Mouse (Mus musculus) limb, embryonic 14.5 days (tissue): Measurements from ENCODE around the gene Gm7029. TPM values are rescaled to one million over a fixed set of nuclear protein-coding genes. Genes with fewer than 3 reads are reported as not detected.
"Not testable (repeated sequence)": the region's sequence is repeated elsewhere in the genome, so short reads cannot be mapped to it uniquely, and the experiment has no call there.

Experiments used
- ATAC-seq: fragments of 200-750 bp; cut with Nextera tagmentation; 2 replicates; pipeline ENCODE4 v1.8.0; 2017; ENCODE audit warnings: low read depth, moderate number of reproducible peaks, moderate TSS enrichment; ENCODE audit not compliant: low FRiP score
- DNase-seq: peaks from one replicate; pipeline ENCODE4 v3.0.0-alpha.2; 2015; ENCODE audit warnings: low spot score
- H3K27ac ChIP-seq: fragments of 300-500 bp; sonication (generic); replicated peaks from 2 replicates; pipeline ENCODE4 v1.5.1; 2014; ENCODE audit warnings: low read depth, mild to moderate bottlenecking, low read length, moderate library complexity, mixed read lengths
- H3K27me3 ChIP-seq: fragments of 300-500 bp; sonication (generic); 2 replicates; pipeline ENCODE4 v1.6.1; 2014; ENCODE audit warnings: low read length, mixed read lengths; ENCODE audit not compliant: control insufficient read depth, insufficient read depth
- H3K36me3 ChIP-seq: fragments of 300-500 bp; sonication (generic); 2 replicates; pipeline ENCODE4 v1.6.1; 2014; ENCODE audit warnings: mild to moderate bottlenecking, low read length, moderate library complexity, mixed read lengths; ENCODE audit not compliant: control insufficient read depth, insufficient read depth
- H3K4me1 ChIP-seq: fragments of 300-500 bp; sonication (generic); 2 replicates; pipeline ENCODE4 v1.6.1; 2014; ENCODE audit warnings: antibody characterized with exemption, low read length, mixed read lengths; ENCODE audit not compliant: control insufficient read depth, insufficient read depth
- H3K4me2 ChIP-seq: fragments of 300-500 bp; sonication (generic); replicated peaks from 2 replicates; pipeline ENCODE4 v1.6.1; 2014; ENCODE audit warnings: low read depth, mild to moderate bottlenecking, low read length, moderate library complexity; ENCODE audit not compliant: severe bottlenecking
- H3K4me3 ChIP-seq: fragments of 300-500 bp; sonication (generic); replicated peaks from 2 replicates; pipeline ENCODE4 v1.5.1; 2014; ENCODE audit warnings: low read length
- H3K9ac ChIP-seq: fragments of 300-500 bp; sonication (generic); 2 replicates; pipeline ENCODE4 v1.6.1; 2014; ENCODE audit warnings: mild to moderate bottlenecking, low read depth, low read length, moderate library complexity; ENCODE audit not compliant: severe bottlenecking
- H3K9me3 ChIP-seq: fragments of 300-500 bp; sonication (generic); 2 replicates; pipeline ENCODE4 v1.6.1; 2016; ENCODE audit warnings: low read length; ENCODE audit not compliant: control insufficient read depth
- POLR2A ChIP-seq: fragments of 200-500 bp; IDR thresholded peaks from 2 replicates; pipeline ENCODE4 v1.8.0; 2012; ENCODE audit warnings: inconsistent platforms, mild to moderate bottlenecking, moderate library complexity, borderline replicate concordance; ENCODE audit not compliant: insufficient read depth, insufficient read length; ENCODE audit errors: extremely low read depth
- WGBS: fragments of 180-500 bp; shearing (Covaris S2); extraction: QIAGEN DNeasy Blood & Tissue Kit; methylation state at CpG from one replicate; pipeline ENCODE4 v1.1.7; 2014; 5-methylcytosine and 5-hydroxymethylcytosine counted together
- polyA plus RNA-seq, 2 experiments: library from polyadenylated mRNA; depleted of rRNA in 1 of 2; stranded (reverse) in 1 of 2; unstranded in 1 of 2; fragments of >200 nt; fragmentation: Nextera tagmentation in 1 of 2; extraction: Ambion mirVana in 1 of 2; gene quantifications; 2 replicates each; pipeline versions ENCODE4 v1.2.1 to v1.2.3; 2012 to 2014

The Gm7029 gene
- polyA plus RNA-seq, 2 experiments: not detected

DNA sequence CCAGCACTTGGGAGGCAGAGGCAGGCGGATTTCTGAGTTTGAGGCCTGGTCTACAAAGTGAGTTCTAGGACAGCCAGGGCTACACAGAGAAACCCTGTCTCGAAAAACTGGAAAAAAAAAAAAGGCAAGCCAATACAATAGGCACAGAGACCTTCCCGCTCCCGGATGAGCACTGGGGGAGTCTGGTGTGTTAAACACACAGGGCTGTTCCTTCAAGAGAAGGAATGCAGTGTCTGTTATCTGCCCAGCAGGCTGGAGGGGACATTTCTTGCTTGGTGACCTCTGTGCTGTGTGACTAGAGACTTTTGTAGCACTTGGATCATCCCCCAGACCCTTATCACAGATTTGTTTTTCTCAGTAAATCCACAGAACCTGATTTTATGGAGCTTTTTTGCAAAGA is 28.0 kb downstream of the Gm7029 start:
- Histone ChIP-seq H3K9ac (no peak overlapping the region), H3K27ac (no peak overlapping the region), H3K9me3 (no peaks in the 10 kb centered on the region), H3K4me3 (no peak overlapping the region), H3K4me2 (no peak overlapping the region), H3K4me1 (no peaks in the 10 kb centered on the region), H3K36me3 (no peaks in the 10 kb centered on the region), H3K27me3 (no peaks in the 10 kb centered on the region)
- TF ChIP-seq POLR2A: no peak
- ATAC-seq (no peak), DNase-seq (no peak)
- WGBS: 64% methylated on average over 4 of the region's 4 CpGs

DNA sequence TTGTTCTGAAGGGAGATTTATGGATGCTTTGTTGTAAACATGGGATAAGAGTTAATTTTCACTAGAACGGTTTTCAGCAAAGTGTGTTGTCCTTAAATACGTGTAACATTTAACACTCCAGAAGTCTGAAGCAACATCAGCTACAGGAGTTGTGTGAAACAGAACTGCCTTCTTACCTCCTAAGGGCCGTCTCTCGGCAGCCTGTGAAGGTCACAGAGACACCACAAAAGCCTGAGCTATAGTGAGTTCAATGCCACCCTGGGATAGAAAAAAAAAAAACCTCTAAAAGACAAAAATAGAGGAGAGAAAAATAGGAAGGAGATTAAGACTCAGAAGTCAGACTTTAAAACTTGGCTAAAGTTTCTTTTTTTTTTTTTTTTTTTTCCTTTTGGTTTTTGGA is 28.4 kb downstream of the Gm7029 start:
- Histone ChIP-seq H3K4me3 (no peak overlapping the region), H3K9me3 (no peaks in the 10 kb centered on the region), H3K27ac (no peak overlapping the region), H3K36me3 (no peaks in the 10 kb centered on the region), H3K9ac (no peak overlapping the region), H3K4me1 (no peaks in the 10 kb centered on the region), H3K4me2 (no peak overlapping the region), H3K27me3 (no peaks in the 10 kb centered on the region)
- no peak for TF ChIP-seq POLR2A
- WGBS: 35% methylated on average over 4 of the region's 4 CpGs
- DNase-seq (no peak), ATAC-seq (no peak)

DNA sequence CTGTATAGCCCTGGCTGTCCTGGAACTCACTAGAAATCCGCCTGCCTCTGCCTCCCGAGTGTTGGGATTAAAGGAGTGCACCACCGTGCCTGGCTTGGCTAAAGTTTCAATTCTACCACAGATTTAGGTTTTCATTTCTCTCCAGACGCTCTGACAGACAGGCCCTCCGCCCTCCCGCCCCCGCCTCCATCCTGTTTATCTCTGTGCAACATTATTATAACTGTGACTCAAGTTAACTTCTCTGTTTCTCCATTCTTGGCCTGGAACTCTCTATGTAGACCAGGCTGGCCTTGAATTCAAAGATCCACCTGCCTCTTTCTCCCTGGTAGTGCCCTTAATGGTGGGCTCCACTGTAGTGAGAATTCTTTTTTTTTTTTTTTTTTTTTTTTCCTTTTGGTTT is 28.9 kb downstream of the Gm7029 start:
- Histone ChIP-seq H3K36me3 (no peaks in the 10 kb centered on the region), H3K4me3 (no peak overlapping the region), H3K4me2 (no peak overlapping the region), H3K27ac (no peak overlapping the region), H3K27me3 (no peaks in the 10 kb centered on the region), H3K9me3 (no peaks in the 10 kb centered on the region), H3K4me1 (no peaks in the 10 kb centered on the region), H3K9ac (no peak overlapping the region)
- TF ChIP-seq POLR2A: no peak
- ATAC-seq (no peak), DNase-seq (no peak)
- 86% methylated on average over 7 of the region's 7 CpGs for WGBS

DNA sequence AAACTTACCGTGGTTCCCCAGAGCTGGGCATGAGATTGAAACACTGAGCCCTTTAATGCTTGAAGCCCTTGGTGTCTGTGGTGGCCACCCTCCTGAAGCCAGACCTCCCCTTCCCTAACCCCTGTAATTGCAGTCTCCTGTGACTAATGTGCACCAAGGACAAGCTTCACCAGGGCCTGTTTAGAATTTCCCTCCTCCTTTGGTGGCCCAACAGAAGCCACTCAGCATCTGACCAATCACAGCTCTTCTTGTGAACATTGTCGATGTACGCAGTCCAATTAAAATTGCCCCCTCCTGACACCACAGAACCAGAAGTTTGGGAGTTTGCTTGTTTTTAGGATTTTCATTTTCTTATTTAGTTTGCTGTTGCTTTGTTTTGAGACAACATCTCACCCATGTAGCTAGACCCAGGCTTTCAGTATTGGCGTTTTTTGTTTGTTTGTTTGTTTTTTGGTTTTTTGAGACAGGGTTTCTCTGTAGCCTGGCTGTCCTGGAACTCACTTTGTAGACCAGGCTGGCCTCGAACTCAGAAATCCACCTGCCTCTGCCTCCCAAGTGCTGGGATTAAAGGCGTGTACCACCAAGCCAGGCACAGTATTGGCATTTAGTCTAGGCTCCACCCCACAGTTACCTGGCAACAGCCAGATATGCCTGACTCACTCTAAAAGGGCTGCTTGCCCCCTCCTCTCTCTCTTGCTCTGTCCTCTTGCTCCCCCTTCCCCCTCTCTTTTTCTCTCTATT is 30.4 kb downstream of the Gm7029 start:
- not testable (repeated sequence) for H3K27ac ChIP-seq, DNase-seq, H3K36me3 ChIP-seq, H3K4me1 ChIP-seq, H3K4me2 ChIP-seq, ATAC-seq, H3K9ac ChIP-seq, H3K4me3 ChIP-seq, H3K9me3 ChIP-seq, H3K27me3 ChIP-seq
- 68% methylated on average over 6 of the region's 6 CpGs for WGBS

DNA sequence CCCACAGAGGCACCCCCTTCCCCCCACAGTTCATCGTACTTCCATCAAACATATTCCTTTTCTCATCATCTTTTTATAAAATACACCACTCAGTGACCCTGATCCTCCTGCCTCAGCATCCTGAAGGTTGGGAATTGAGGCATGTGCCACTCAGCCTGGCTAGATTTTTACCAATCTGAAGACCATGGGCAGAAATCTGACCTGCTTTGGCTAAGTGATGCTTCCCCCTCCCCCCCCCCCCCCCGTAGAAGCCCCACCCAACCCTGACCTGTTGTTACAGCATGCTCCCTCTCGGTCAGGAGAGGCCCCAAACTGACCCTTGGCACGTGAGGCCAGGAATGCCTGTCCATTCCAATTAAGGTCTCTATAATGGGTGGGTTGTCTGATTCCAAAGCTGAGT is 31.2 kb downstream of the Gm7029 start, which contains the start of gene Platr17:
Platr17 (plus strand) TSS at position 301 of the 400 bp plus-strand sequence.
- H3K27me3 ChIP-seq, H3K4me3 ChIP-seq, H3K4me2 ChIP-seq, ATAC-seq, H3K9ac ChIP-seq, H3K9me3 ChIP-seq, H3K27ac ChIP-seq, H3K36me3 ChIP-seq, H3K4me1 ChIP-seq, DNase-seq: not testable (repeated sequence)
- 36% methylated on average over 3 of the region's 4 CpGs for WGBS
